Mouse (Mus musculus) spleen, postnatal 4 days (tissue): Measurements from ENCODE around the gene Msx2.

ENCODE experiments used
- DNase-seq, 2 experiments: peaks; one replicate each; pipeline ENCODE4 v3.0.0; 2022; ENCODE audit warnings: low spot score in 2 of 2

Msx2 gene

GRCm38 (mm10) chr13:53472614-53473124 is at the start of gene Msx2:
Gene Msx2, minus strand, starts transcription at chr13:53473074.
- peak in 1 of 2 experiments; percentile 13 for DNase-seq

GRCm38 (mm10) chr13:53521468-53521867 is 48.6 kb upstream of the Msx2 start:
- DNase-seq: no peak

GRCm38 (mm10) chr13:53520343-53520937 is 47.6 kb upstream of the Msx2 start:
- no peak for DNase-seq

GRCm38 (mm10) chr13:53519727-53520126 is 46.9 kb upstream of the Msx2 start:
- DNase-seq: no peak

- DNase-seq: no peak
Observed at GRCm38 (mm10) chr13:53518306-53518705, 45.4 kb upstream of the Msx2 start.

- no peak for DNase-seq
Observed at GRCm38 (mm10) chr13:53514574-53514973, 41.7 kb upstream of the Msx2 start.

- no peak for DNase-seq
Observed at GRCm38 (mm10) chr13:53511366-53511765, 38.5 kb upstream of the Msx2 start.

- DNase-seq: no peak
Observed at GRCm38 (mm10) chr13:53502406-53502805, 29.5 kb upstream of the Msx2 start.

- DNase-seq: no peak
Observed at GRCm38 (mm10) chr13:53501561-53502253, 28.8 kb upstream of the Msx2 start.

GRCm38 (mm10) chr13:53501057-53501456 is 28.2 kb upstream of the Msx2 start:
- DNase-seq: no peak

GRCm38 (mm10) chr13:53486512-53486911 is 13.6 kb upstream of the Msx2 start:
- DNase-seq: no peak

GRCm38 (mm10) chr13:53475701-53476188 is 2.9 kb upstream of the Msx2 start:
- no peak for DNase-seq

GRCm38 (mm10) chr13:53474491-53474890 is 1.6 kb upstream of the Msx2 start:
- DNase-seq: no peak

- no peak for DNase-seq
Observed at GRCm38 (mm10) chr13:53473991-53474390, 1.1 kb upstream of the Msx2 start.

GRCm38 (mm10) chr13:53473291-53473690 is 417 bp upstream of the Msx2 start:
- DNase-seq: no peak

- no peak for DNase-seq
Observed at GRCm38 (mm10) chr13:53471926-53472613, 804 bp downstream of the Msx2 start.

GRCm38 (mm10) chr13:53471411-53471810 is 1.5 kb downstream of the Msx2 start:
- no peak for DNase-seq

- no peak for DNase-seq
Observed at GRCm38 (mm10) chr13:53470437-53471151, 2.3 kb downstream of the Msx2 start.

- no peak for DNase-seq
Observed at GRCm38 (mm10) chr13:53469756-53470155, 3.1 kb downstream of the Msx2 start.

GRCm38 (mm10) chr13:53468171-53468570 is 4.7 kb downstream of the Msx2 start:
- DNase-seq: no peak

GRCm38 (mm10) chr13:53466189-53466866 is 6.5 kb downstream of the Msx2 start:
- DNase-seq: no peak
